Mouse (Mus musculus): ENCODE measurements around the gene Cacfd1. TPM values are rescaled to one million over a fixed set of nuclear protein-coding genes. Genes with fewer than 3 reads are reported as not detected.

Gene Cacfd1
- 10 to 100 TPM; 39.5 to 44.1 TPM for total RNA-seq (2021)

GRCm38 (mm10) chr2:27009714-27010244, at the start of gene Cacfd1:
Cacfd1 (plus strand) TSS chr2:27009926.
- DNase-seq (ENCODE audit: extremely low spot score in 1 of 2, low spot score in 1 of 2): peak; percentile 71

- DNase-seq (ENCODE audit: extremely low spot score in 1 of 2, low spot score in 1 of 2): no peak
These were observed 49.0 kb upstream of the Cacfd1 start for GRCm38 (mm10) chr2:26960756-26961155.

DNA sequence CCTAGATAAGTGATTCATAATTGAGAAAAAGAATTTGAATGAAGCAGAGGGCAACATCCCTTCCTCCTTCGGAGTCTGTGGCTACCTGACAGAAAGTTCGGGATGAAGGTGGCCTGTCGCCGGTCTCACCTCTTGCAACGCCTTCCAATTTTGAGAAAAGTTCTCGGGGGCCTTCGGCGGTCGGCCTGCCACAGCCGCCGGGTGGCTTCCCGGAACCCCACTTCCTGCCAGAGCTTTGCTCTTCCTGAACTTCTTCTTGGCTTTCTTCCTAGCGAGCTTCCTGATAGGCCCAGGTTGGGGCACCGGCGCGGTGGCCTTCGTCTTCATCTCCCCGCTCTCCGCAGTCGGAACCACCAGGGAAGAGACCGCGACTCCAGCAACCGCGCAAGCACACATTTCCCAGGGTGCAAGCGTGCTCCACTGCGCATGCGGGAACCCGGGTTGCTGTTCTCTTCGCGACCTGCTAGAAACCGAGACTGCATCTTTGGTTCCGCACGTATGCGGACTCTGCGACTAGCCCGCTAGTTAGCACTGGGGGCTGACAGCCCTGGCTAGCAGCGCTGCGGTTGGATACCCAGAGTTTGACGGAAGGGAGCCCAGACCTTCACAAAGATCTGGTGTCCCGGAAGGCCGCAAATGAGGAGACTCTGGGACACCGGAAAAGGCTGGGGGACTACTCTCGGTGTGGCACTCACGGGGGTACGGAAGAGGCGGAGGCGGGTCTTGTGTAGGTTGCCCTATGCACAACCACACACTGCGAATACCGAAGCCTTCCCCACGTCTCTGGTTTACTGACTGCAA, 45.6 kb upstream of the Cacfd1 start, which contains the start of gene Rexo4:
TSS of gene Rexo4 (minus strand) at position 464 of the 801 bp plus-strand sequence.
- peak; percentile 94 to 95 for DNase-seq (ENCODE audit: extremely low spot score in 1 of 2, low spot score in 1 of 2)

- no peak for DNase-seq (ENCODE audit: extremely low spot score in 1 of 2, low spot score in 1 of 2)
These were observed 44.9 kb upstream of the Cacfd1 start for GRCm38 (mm10) chr2:26964724-26965370.

DNA sequence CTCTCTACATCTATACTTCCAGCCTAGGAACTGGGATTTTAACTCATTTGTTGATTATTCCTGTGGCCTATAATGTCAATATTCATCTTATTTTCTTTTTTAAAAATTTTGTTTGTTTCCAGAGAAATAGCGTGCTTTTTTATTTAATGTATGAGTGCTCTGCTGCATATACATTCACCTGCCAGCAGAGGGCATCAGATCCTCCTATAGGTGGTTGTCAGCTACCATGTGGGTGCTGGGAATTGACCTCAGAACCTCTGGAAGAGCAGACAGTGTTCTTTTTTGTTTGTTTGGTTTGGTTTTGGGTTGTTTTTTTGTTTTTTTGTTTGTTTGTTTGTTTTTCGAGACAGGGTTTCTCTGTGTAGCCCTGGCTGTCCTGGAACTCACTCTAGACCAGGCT, 42.5 kb upstream of the Cacfd1 start:
- no peak for DNase-seq (ENCODE audit: extremely low spot score in 1 of 2, low spot score in 1 of 2)

DNA sequence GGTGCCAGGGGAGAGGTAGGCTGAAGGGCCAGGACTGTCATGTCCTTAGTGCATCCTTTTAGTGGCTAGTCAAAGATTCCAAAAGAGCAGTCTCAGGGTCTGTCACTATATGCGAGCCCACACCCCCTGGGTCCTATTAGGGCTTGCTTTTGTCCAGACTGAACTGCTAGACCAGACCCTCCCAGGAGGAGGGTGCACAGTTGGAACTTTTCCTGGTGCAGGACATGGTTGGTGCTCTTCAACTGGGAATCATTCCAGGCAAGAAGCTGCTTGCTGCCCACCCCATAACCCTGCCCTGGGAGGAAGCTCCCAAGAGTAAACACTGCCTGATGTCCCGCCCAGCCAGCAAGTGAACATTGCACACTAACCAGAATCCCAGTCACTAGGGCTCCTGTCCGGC, 36.6 kb upstream of the Cacfd1 start, which contains the start of gene Adamts13:
TSS of gene Adamts13 (plus strand) at position 301 of the 400 bp plus-strand sequence.
- no peak for DNase-seq (ENCODE audit: extremely low spot score in 1 of 2, low spot score in 1 of 2)

DNA sequence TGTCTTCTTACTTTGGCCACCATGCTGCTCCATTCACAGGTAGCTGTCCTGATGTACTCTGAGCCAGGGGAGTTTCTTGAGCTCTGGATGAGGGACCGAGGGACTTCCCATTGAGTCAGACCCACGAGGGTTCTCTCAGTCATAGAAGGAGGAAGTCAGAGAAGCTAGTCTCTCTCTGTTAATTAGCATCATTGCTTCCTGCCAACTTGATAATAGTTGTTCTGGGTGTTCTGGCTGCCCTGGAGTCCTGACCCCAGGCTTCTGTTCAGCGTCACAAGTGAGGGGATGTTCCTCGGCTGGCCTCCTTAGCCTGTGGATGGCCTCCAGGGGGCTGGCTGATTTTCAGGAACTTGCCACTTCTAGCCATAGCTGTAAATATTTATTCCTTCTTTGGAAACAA, 35.8 kb upstream of the Cacfd1 start:
- no peak for DNase-seq (ENCODE audit: extremely low spot score in 1 of 2, low spot score in 1 of 2)

GRCm38 (mm10) chr2:26980361-26980760, 29.4 kb upstream of the Cacfd1 start:
- no peak for DNase-seq (ENCODE audit: extremely low spot score in 1 of 2, low spot score in 1 of 2)

GRCm38 (mm10) chr2:26984179-26984578, 25.5 kb upstream of the Cacfd1 start:
- DNase-seq (ENCODE audit: extremely low spot score in 1 of 2, low spot score in 1 of 2): no peak

DNA sequence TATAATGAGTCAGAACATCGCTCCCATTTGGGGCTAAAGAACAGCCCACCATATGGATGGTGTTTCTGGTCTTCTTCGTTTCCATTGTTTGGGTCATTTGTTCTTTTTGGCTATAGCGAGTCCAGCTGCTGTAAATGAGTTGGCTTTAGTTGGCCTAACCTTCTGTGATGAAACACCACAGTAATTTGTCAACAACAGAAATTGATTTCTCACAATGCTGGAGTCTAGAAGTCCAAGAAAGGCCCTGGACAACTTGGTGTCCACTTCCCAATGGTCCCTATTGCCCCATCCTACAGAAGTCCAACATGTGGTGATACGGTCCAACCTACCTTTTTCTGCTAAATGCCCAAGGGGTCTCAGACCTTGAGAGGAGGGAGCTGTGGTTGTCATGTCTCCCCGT, 25.1 kb upstream of the Cacfd1 start:
- no peak for DNase-seq (ENCODE audit: extremely low spot score in 1 of 2, low spot score in 1 of 2)

GRCm38 (mm10) chr2:26993936-26994335, 15.8 kb upstream of the Cacfd1 start:
- no peak for DNase-seq (ENCODE audit: extremely low spot score in 1 of 2, low spot score in 1 of 2)

- DNase-seq (ENCODE audit: extremely low spot score in 1 of 2, low spot score in 1 of 2): no peak
These were observed 12.2 kb upstream of the Cacfd1 start for GRCm38 (mm10) chr2:26997498-26997897.

DNA sequence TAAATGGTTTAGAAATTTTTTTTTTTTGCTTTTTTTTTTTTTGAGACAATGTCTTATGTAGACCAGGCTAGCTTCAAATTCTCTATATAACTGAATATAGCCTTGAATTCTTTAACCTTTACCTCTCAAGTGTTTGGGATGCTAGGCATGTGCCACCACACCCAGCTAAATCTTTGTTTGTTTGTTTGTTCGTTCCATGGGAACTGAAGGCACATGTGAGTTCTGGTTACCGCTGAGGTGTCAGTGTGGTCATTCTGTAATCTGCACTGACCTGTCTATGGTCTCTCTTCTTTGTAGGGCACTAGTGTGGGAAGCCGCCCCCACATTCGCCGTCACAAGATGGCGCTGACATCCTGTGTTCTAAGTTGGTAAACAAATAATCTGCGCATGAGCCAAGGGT, 11.7 kb upstream of the Cacfd1 start:
- no peak for DNase-seq (ENCODE audit: extremely low spot score in 1 of 2, low spot score in 1 of 2)

- no peak for DNase-seq (ENCODE audit: extremely low spot score in 1 of 2, low spot score in 1 of 2)
These were observed 3.5 kb upstream of the Cacfd1 start for GRCm38 (mm10) chr2:27006255-27006654.

DNA sequence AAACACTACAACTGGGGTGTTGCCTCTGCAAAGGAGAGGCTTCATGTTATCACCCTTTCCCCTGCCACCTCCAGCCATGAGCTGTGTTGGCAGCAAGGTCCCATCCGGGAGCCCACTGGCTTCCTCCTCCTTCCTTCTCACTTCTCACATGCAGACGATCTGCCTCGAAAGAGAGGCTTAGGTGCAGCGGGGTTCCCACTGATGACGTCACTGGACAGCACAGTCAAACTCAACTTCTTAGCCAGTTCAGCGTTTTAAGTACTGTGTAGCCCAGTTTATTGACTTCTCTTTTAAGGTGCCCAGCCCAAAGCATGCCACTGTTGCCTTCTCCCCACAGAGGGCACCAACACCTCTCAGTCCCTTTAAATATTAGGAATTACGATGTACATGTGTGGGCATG, 2.0 kb upstream of the Cacfd1 start:
- DNase-seq (ENCODE audit: extremely low spot score in 1 of 2, low spot score in 1 of 2): no peak

DNA sequence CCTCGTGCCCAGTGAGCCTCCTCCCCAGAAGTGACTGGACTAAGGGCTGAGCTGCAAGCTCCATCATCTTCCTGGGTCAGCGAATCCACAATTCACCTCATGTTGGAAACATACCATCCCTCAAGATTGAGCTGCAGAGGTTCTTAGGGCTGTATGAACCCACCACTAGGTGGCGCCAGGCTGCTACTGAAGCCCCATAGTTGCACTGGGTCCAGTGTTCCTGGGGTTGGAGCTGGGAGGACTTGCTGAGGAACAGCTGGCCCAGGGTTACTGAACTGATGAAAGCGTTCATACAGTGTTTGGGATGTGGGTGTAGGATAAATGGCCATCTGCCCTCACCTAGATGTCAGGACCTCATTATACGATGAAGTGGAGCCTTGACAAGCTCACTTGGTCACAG, 8.1 kb downstream of the Cacfd1 start:
- peak; percentile 74 to 88 for DNase-seq (ENCODE audit: extremely low spot score in 1 of 2, low spot score in 1 of 2)

DNA sequence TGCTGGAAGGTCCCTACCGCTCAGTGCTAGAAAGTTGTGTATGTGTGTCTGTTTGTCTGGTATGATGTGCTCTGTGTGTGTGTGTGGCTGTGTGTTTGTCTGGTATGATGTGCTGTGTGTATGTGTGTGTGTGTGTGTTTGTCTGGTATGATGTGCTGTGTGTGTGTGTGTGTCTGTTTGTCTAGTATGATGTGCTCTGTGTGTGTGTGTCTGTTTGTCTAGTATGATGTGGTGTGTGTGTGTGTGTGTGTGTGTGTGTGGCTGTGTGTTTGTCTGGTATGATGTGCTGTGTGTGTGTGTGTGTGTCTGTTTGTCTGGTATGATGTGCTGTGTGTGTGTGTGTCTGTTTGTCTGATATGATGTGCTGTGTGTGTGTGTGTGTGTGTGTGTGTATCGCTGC, 9.8 kb downstream of the Cacfd1 start:
- DNase-seq (ENCODE audit: extremely low spot score in 1 of 2, low spot score in 1 of 2): no peak

- no peak for DNase-seq (ENCODE audit: extremely low spot score in 1 of 2, low spot score in 1 of 2)
These were observed 11.4 kb downstream of the Cacfd1 start for GRCm38 (mm10) chr2:27021103-27021502.

- no peak for DNase-seq (ENCODE audit: extremely low spot score in 1 of 2, low spot score in 1 of 2)
These were observed 12.9 kb downstream of the Cacfd1 start for GRCm38 (mm10) chr2:27022612-27023011.

DNA sequence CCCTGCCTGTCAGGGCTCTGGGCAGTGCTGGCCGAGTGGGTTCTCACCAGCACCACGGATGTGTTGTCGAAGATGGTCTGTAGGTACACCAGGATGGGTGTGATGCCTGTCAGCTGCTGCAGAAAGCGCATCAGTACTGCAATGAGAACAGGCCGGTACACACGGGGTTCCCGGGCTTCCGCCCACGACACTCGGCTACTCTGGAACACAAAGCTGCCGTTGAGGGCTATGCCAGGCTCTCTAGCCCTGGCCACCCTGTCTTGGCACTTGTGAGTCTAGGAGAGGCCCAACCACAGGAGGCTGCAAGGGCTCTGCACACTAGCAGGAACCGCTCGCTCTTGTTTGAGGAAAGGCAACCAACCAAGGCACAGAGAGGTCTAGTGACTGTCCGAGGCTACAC, 14.4 kb downstream of the Cacfd1 start:
- no peak for DNase-seq (ENCODE audit: extremely low spot score in 1 of 2, low spot score in 1 of 2)

- no peak for DNase-seq (ENCODE audit: extremely low spot score in 1 of 2, low spot score in 1 of 2)
These were observed 15.8 kb downstream of the Cacfd1 start for GRCm38 (mm10) chr2:27025545-27025944.

DNA sequence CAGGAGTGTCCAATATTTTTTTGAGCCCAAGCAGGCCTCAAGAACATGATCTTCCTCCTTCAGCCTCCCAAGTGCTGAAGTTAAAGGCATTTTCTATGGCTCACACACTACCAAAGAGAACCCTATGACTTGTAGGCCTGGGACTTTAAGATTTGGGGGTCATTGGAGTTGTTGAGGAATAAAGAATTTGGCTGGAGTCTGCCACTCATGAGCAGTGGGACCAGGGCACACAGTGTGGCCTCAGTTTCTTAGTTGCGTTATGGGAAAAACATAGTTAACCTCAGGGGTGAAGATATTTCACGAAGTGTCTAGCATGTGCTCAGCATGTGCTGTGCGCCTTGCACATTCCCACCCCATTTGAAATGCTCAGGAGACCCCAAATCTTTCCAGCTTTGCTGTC, 16.6 kb downstream of the Cacfd1 start:
- DNase-seq (ENCODE audit: extremely low spot score in 1 of 2, low spot score in 1 of 2): no peak

All from layer of hippocampus, postnatal 25 days (tissue).